Mouse (Mus musculus): Measurements from ENCODE around the gene Samd4b. TPM values are rescaled to one million over a fixed set of nuclear protein-coding genes. Genes with fewer than 3 reads are reported as not detected.

The Samd4b gene
- polyA plus RNA-seq, 1 experiment from 2014 or later: 30.5 TPM

- no peaks in the 10 kb centered on the region for H3K9me3 ChIP-seq
- H3K27me3 ChIP-seq: no peaks in the 10 kb centered on the region
- H3K36me3 ChIP-seq: peaks cover 3% of the 10 kb centered on the region
- no peak overlapping the region; the same call in 1 of the 2 replicates for H3K9ac ChIP-seq (replicated peaks)
- WGBS: 55% methylated on average over 6 of the region's 6 CpGs
- H3K4me1 ChIP-seq (replicated peaks): peaks cover 62% of the 10 kb centered on the region
- ATAC-seq (ENCODE audit: insufficient number of reproducible peaks, insufficient read depth, low FRiP score, low TSS enrichment, low read depth): 0 out of 2 replicates have a peak, but pooled peaks have one; percentile 8
- H3K4me2 ChIP-seq: no peak overlapping the region; the same call in 1 of the 2 replicates
- no peak overlapping the region for H3K4me3 ChIP-seq (replicated peaks)
- H3K27ac ChIP-seq: peak overlapping the region; percentile 73
Observed at GRCm38 (mm10) chr7:28586663-28587411, 11.1 kb downstream of the Samd4b start.

GRCm38 (mm10) chr7:28585001-28585400 is 12.9 kb downstream of the Samd4b start:
- H3K4me1 ChIP-seq (replicated peaks): peaks cover 58% of the 10 kb centered on the region
- no peak overlapping the region for H3K27ac ChIP-seq
- 78% methylated on average over 6 of the region's 6 CpGs for WGBS

GRCm38 (mm10) chr7:28584468-28584867 is 13.5 kb downstream of the Samd4b start:
- WGBS: 61% methylated on average over 4 of the region's 4 CpGs
- Histone ChIP-seq H3K4me3 (replicated peaks) (no peak overlapping the region), H3K4me2 (no peak overlapping the region), H3K27ac (no peak overlapping the region), H3K4me1 (replicated peaks) (peaks cover 57% of the 10 kb centered on the region), H3K9me3 (no peaks in the 10 kb centered on the region), H3K9ac (replicated peaks) (no peak overlapping the region), H3K36me3 (no peaks in the 10 kb centered on the region; the same call in 1 of the 2 replicates), H3K27me3 (no peaks in the 10 kb centered on the region)
- ATAC-seq (ENCODE audit: insufficient number of reproducible peaks, insufficient read depth, low FRiP score, low TSS enrichment, low read depth): no peak

More at GRCm38 (mm10) chr7:28585001-28585400, 12.9 kb downstream of the Samd4b start:
- Histone ChIP-seq H3K27me3 (no peaks in the 10 kb centered on the region), H3K4me2 (no peak overlapping the region), H3K36me3 (no peaks in the 10 kb centered on the region; the same call in 1 of the 2 replicates), H3K9me3 (no peaks in the 10 kb centered on the region), H3K9ac (replicated peaks) (no peak overlapping the region), H3K4me3 (replicated peaks) (no peak overlapping the region)
- ATAC-seq (ENCODE audit: insufficient number of reproducible peaks, insufficient read depth, low FRiP score, low TSS enrichment, low read depth): no peak

GRCm38 (mm10) chr7:28583570-28584344 is 14.2 kb downstream of the Samd4b start:
- peaks cover 57% of the 10 kb centered on the region for H3K4me1 ChIP-seq (replicated peaks)
- H3K9ac ChIP-seq (replicated peaks): no peak overlapping the region
- H3K4me2 ChIP-seq: no peak overlapping the region
- H3K27me3 ChIP-seq: no peaks in the 10 kb centered on the region
- no peak overlapping the region for H3K27ac ChIP-seq
- WGBS: 71% methylated on average over 8 of the region's 8 CpGs
- no peak overlapping the region for H3K4me3 ChIP-seq (replicated peaks)
- H3K9me3 ChIP-seq: no peaks in the 10 kb centered on the region
- no peak for ATAC-seq (ENCODE audit: insufficient number of reproducible peaks, insufficient read depth, low FRiP score, low TSS enrichment, low read depth)
- H3K36me3 ChIP-seq: peaks cover 5% of the 10 kb centered on the region; the same call in 1 of the 2 replicates

GRCm38 (mm10) chr7:28582841-28583240 is 15.1 kb downstream of the Samd4b start:
- 88% methylated on average over 11 of the region's 11 CpGs for WGBS
- H3K4me1 ChIP-seq (replicated peaks): peaks cover 56% of the 10 kb centered on the region

GRCm38 (mm10) chr7:28581721-28582120 is 16.2 kb downstream of the Samd4b start:
- no peak for ATAC-seq (ENCODE audit: insufficient number of reproducible peaks, insufficient read depth, low FRiP score, low TSS enrichment, low read depth)
- Histone ChIP-seq H3K4me2 (no peak overlapping the region), H3K27me3 (no peaks in the 10 kb centered on the region), H3K36me3 (peaks cover 6% of the 10 kb centered on the region; the same call in 1 of the 2 replicates), H3K4me3 (replicated peaks) (no peak overlapping the region), H3K9me3 (no peaks in the 10 kb centered on the region), H3K27ac (no peak overlapping the region), H3K9ac (replicated peaks) (no peak overlapping the region), H3K4me1 (replicated peaks) (peaks cover 56% of the 10 kb centered on the region)
- 79% methylated on average over 4 of the region's 4 CpGs for WGBS

More at GRCm38 (mm10) chr7:28582841-28583240, 15.1 kb downstream of the Samd4b start:
- H3K9ac ChIP-seq (replicated peaks): no peak overlapping the region
- ATAC-seq (ENCODE audit: insufficient number of reproducible peaks, insufficient read depth, low FRiP score, low TSS enrichment, low read depth): no peak
- no peaks in the 10 kb centered on the region for H3K9me3 ChIP-seq
- no peak overlapping the region for H3K4me3 ChIP-seq (replicated peaks)
- peaks cover 6% of the 10 kb centered on the region; the same call in 1 of the 2 replicates for H3K36me3 ChIP-seq
- H3K27me3 ChIP-seq: no peaks in the 10 kb centered on the region
- no peak overlapping the region for H3K4me2 ChIP-seq
- H3K27ac ChIP-seq: no peak overlapping the region

GRCm38 (mm10) chr7:28579826-28580225 is 18.1 kb downstream of the Samd4b start:
- no peak overlapping the region for H3K4me3 ChIP-seq (replicated peaks)
- H3K36me3 ChIP-seq: peaks cover 6% of the 10 kb centered on the region; the same call in 1 of the 2 replicates
- H3K27ac ChIP-seq: no peak overlapping the region
- 79% methylated on average over 5 of the region's 5 CpGs for WGBS
- no peak overlapping the region for H3K4me2 ChIP-seq
- H3K9me3 ChIP-seq: no peaks in the 10 kb centered on the region
- no peak for ATAC-seq (ENCODE audit: insufficient number of reproducible peaks, insufficient read depth, low FRiP score, low TSS enrichment, low read depth)
- H3K4me1 ChIP-seq (replicated peaks): peaks cover 56% of the 10 kb centered on the region
- no peaks in the 10 kb centered on the region for H3K27me3 ChIP-seq
- H3K9ac ChIP-seq (replicated peaks): no peak overlapping the region

- Histone ChIP-seq H3K36me3 (peaks cover 6% of the 10 kb centered on the region; the same call in 1 of the 2 replicates), H3K4me3 (replicated peaks) (no peak overlapping the region), H3K9me3 (no peaks in the 10 kb centered on the region), H3K4me1 (replicated peaks) (peaks cover 46% of the 10 kb centered on the region), H3K9ac (replicated peaks) (no peak overlapping the region), H3K4me2 (no peak overlapping the region), H3K27ac (peak overlapping the region; percentile 41; the same call in 1 of the 2 replicates), H3K27me3 (no peaks in the 10 kb centered on the region)
- no peak for ATAC-seq (ENCODE audit: insufficient number of reproducible peaks, insufficient read depth, low FRiP score, low TSS enrichment, low read depth)
- WGBS: 72% methylated on average over 5 of the region's 5 CpGs
Observed at GRCm38 (mm10) chr7:28578543-28579053, 19.3 kb downstream of the Samd4b start.

- H3K4me1 ChIP-seq (replicated peaks): peaks cover 42% of the 10 kb centered on the region
- H3K4me2 ChIP-seq: no peak overlapping the region
- H3K27ac ChIP-seq: peak overlapping the region; percentile 59
- no peak overlapping the region for H3K4me3 ChIP-seq (replicated peaks)
- 76% methylated on average over 9 of the region's 9 CpGs for WGBS
- ATAC-seq (ENCODE audit: insufficient number of reproducible peaks, insufficient read depth, low FRiP score, low TSS enrichment, low read depth): no peak
- H3K9me3 ChIP-seq: no peaks in the 10 kb centered on the region
- H3K27me3 ChIP-seq: no peaks in the 10 kb centered on the region
- no peak overlapping the region for H3K9ac ChIP-seq (replicated peaks)
- peaks cover 6% of the 10 kb centered on the region; the same call in 1 of the 2 replicates for H3K36me3 ChIP-seq
Observed at GRCm38 (mm10) chr7:28577826-28578542, 20.0 kb downstream of the Samd4b start.

GRCm38 (mm10) chr7:28576271-28576914 is 21.6 kb downstream of the Samd4b start:
- H3K4me2 ChIP-seq: no peak overlapping the region
- no peak overlapping the region; the same call in 1 of the 2 replicates for H3K9ac ChIP-seq (replicated peaks)
- no peak overlapping the region for H3K4me3 ChIP-seq (replicated peaks)
- H3K9me3 ChIP-seq: no peaks in the 10 kb centered on the region
- 0 out of 2 replicates have a peak, but pooled peaks cover 6% of the 10 kb centered on the region for H3K36me3 ChIP-seq
- WGBS: 73% methylated on average over 5 of the region's 5 CpGs
- peak overlapping the region; percentile 59; the same call in 1 of the 2 replicates for H3K27ac ChIP-seq
- H3K27me3 ChIP-seq: no peaks in the 10 kb centered on the region
- H3K4me1 ChIP-seq (replicated peaks): peaks cover 49% of the 10 kb centered on the region
- ATAC-seq (ENCODE audit: insufficient number of reproducible peaks, insufficient read depth, low FRiP score, low TSS enrichment, low read depth): no peak

All from limb, embryonic 12.5 days (tissue).